Mouse (Mus musculus): Measurements from ENCODE around the gene Snx18. TPM values are rescaled to one million over a fixed set of nuclear protein-coding genes. Genes with fewer than 3 reads are reported as not detected.

Snx18 gene
- 10 to 100 TPM; 19.3 to 19.8 TPM for total RNA-seq (2021)

GRCm38 (mm10) chr13:113617891-113618823, at the start of gene Snx18:
TSS of gene Snx18 (minus strand) at chr13:113618564.
- peak; percentile 95 for DNase-seq

GRCm38 (mm10) chr13:113663883-113664282, 45.5 kb upstream of the Snx18 start:
- no peak for DNase-seq
- intact Hi-C loops (cut with DNase I), result no loop called here

More at GRCm38 (mm10) chr13:113617891-113618823, at the start of gene Snx18:
- intact Hi-C loops (cut with DNase I), result loop anchor here (2.0 to 10.0 kb wide), 3 partner anchors 203 to 346 kb away; no protein-coding TSS in a partner anchor

- intact Hi-C loops (cut with DNase I), result no loop called here
Measured at GRCm38 (mm10) chr13:113663151-113663779, 44.9 kb upstream of the Snx18 start, which contains the start of gene Hspb3. TSS of gene Hspb3 (minus strand) at chr13:113663676.

GRCm38 (mm10) chr13:113661826-113662271, 43.5 kb upstream of the Snx18 start:
- DNase-seq, result no peak
- intact Hi-C loops (cut with DNase I), result no loop called here

More at GRCm38 (mm10) chr13:113663151-113663779, 44.9 kb upstream of the Snx18 start, which contains the start of gene Hspb3:
- DNase-seq, result peak; percentile 96

- intact Hi-C loops (cut with DNase I), result no loop called here
- no peak for DNase-seq
Measured at GRCm38 (mm10) chr13:113660576-113661310, 42.4 kb upstream of the Snx18 start.

- intact Hi-C loops (cut with DNase I), result no loop called here
- DNase-seq, result no peak
Measured at GRCm38 (mm10) chr13:113657204-113657603, 38.8 kb upstream of the Snx18 start.

GRCm38 (mm10) chr13:113656639-113657038, 38.3 kb upstream of the Snx18 start:
- DNase-seq, result no peak
- intact Hi-C loops (cut with DNase I), result no loop called here

GRCm38 (mm10) chr13:113655511-113655910, 37.1 kb upstream of the Snx18 start:
- intact Hi-C loops (cut with DNase I), result no loop called here
- no peak for DNase-seq

GRCm38 (mm10) chr13:113640944-113641597, 22.7 kb upstream of the Snx18 start:
- peak; percentile 31 for DNase-seq
- intact Hi-C loops (cut with DNase I), result no loop called here

- intact Hi-C loops (cut with DNase I), result loop anchor here (2.0 kb wide), 1 partner anchor 226 kb away; no protein-coding TSS in a partner anchor
- DNase-seq, result no peak
Measured at GRCm38 (mm10) chr13:113638914-113639313, 20.6 kb upstream of the Snx18 start.

- intact Hi-C loops (cut with DNase I), result no loop called here
- DNase-seq, result no peak
Measured at GRCm38 (mm10) chr13:113635799-113636222, 17.4 kb upstream of the Snx18 start.

- intact Hi-C loops (cut with DNase I), result no loop called here
- no peak for DNase-seq
Measured at GRCm38 (mm10) chr13:113634732-113635481, 16.5 kb upstream of the Snx18 start.

GRCm38 (mm10) chr13:113632506-113632905, 14.1 kb upstream of the Snx18 start:
- intact Hi-C loops (cut with DNase I), result no loop called here
- DNase-seq, result no peak

GRCm38 (mm10) chr13:113627601-113628000, 9.2 kb upstream of the Snx18 start:
- intact Hi-C loops (cut with DNase I), result no loop called here
- DNase-seq, result no peak

GRCm38 (mm10) chr13:113622865-113623255, 4.5 kb upstream of the Snx18 start:
- no peak for DNase-seq
- intact Hi-C loops (cut with DNase I), result no loop called here

GRCm38 (mm10) chr13:113622122-113622864, 3.9 kb upstream of the Snx18 start:
- DNase-seq, result no peak
- intact Hi-C loops (cut with DNase I), result no loop called here

- DNase-seq, result no peak
- intact Hi-C loops (cut with DNase I), result loop anchor here (2.0 to 10.0 kb wide), 3 partner anchors 204 to 347 kb away; no protein-coding TSS in a partner anchor
Measured at GRCm38 (mm10) chr13:113619003-113619402, 639 bp upstream of the Snx18 start.

GRCm38 (mm10) chr13:113617338-113617890, 950 bp downstream of the Snx18 start:
- intact Hi-C loops (cut with DNase I), result loop anchor here (5.0 to 10.0 kb wide), 2 partner anchors 203 to 345 kb away; no protein-coding TSS in a partner anchor
- DNase-seq, result peak; percentile 29
